Mouse (Mus musculus): ENCODE results near the gene Hist2h2ab. TPM values are rescaled to one million over a fixed set of nuclear protein-coding genes. Genes with fewer than 3 reads are reported as not detected.
"Not testable (repeated sequence)": the region's sequence is repeated elsewhere in the genome, so short reads cannot be mapped to it uniquely, and the experiment has no call there.

Hist2h2ab gene
- not detected in 2 replicates for polyA plus RNA-seq (2016; fragmentation: Nextera tagmentation; extraction: Ambion mirVana)

DNA sequence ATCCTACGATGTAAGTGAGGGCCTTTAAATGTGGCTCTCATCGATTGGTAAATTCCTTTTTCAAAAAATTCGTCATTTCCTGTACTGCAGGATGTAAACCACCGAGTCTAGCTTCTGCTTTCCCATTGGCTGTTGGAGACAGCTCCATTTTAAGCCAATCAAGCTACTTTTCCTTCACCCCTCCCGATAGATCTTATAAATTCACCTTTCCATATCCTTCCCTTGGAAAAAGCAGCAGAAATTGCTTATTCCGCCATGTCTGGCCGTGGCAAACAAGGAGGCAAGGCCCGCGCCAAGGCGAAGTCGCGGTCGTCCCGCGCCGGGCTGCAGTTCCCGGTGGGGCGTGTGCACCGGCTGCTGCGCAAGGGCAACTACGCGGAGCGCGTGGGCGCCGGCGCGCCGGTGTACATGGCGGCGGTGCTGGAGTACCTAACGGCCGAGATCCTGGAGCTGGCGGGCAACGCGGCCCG, at the start of gene Hist2h2ab, which contains the start of gene Bola1:
Gene Hist2h2ab, plus strand, starts transcription at position 205 of the 470 bp plus-strand sequence.
Gene Bola1, minus strand, starts transcription at position 49 of the 470 bp plus-strand sequence.
- Histone ChIP-seq H3K4me1 (peaks cover 23% of the 10 kb centered on the region), H3K27ac (peak within 1 kb of the TSS; percentile 98), H3K27me3 (no peaks in the 10 kb centered on the region), H3K36me3 (no peaks in the 10 kb centered on the region), H3K9me3 (replicated peaks) (no peaks in the 10 kb centered on the region), H3K4me2 (replicated peaks) (peak within 1 kb of the TSS; percentile 87), H3K4me3 (peak within 1 kb of the TSS; percentile 61), H3K9ac (peak within 1 kb of the TSS; percentile 79)
- ATAC-seq (ENCODE audit: low FRiP score): peak; percentile 93
- WGBS: under 1% methylated on average over 37 of the region's 37 CpGs

GRCm38 (mm10) chr3:96170276-96170675, 49.4 kb upstream of the Hist2h2ab start:
- Histone ChIP-seq H3K27me3 (no peaks in the 10 kb centered on the region), H3K36me3 (peaks cover 15% of the 10 kb centered on the region), H3K9ac (0 out of 2 replicates have a peak overlapping the region, but pooled peaks have one; percentile 2), H3K4me1 (peaks cover 35% of the 10 kb centered on the region), H3K27ac (no peak overlapping the region), H3K4me2 (replicated peaks) (no peak overlapping the region), H3K4me3 (no peak overlapping the region), H3K9me3 (replicated peaks) (no peaks in the 10 kb centered on the region)
- 85% methylated on average over 4 of the region's 4 CpGs for WGBS
- no peak for ATAC-seq (ENCODE audit: low FRiP score)

- ATAC-seq (ENCODE audit: low FRiP score): no peak
- Histone ChIP-seq H3K27ac (peak overlapping the region; percentile 99), H3K27me3 (no peaks in the 10 kb centered on the region), H3K36me3 (peaks cover 21% of the 10 kb centered on the region), H3K4me1 (peaks cover 35% of the 10 kb centered on the region), H3K4me2 (replicated peaks) (peak overlapping the region; percentile 97), H3K4me3 (peak overlapping the region; percentile 90), H3K9me3 (replicated peaks) (no peaks in the 10 kb centered on the region), H3K9ac (peak overlapping the region; percentile 90; the same call in 1 of the 2 replicates)
- 72% methylated on average over 10 of the region's 10 CpGs for WGBS
Observed at GRCm38 (mm10) chr3:96170976-96171545, 48.6 kb upstream of the Hist2h2ab start.

DNA sequence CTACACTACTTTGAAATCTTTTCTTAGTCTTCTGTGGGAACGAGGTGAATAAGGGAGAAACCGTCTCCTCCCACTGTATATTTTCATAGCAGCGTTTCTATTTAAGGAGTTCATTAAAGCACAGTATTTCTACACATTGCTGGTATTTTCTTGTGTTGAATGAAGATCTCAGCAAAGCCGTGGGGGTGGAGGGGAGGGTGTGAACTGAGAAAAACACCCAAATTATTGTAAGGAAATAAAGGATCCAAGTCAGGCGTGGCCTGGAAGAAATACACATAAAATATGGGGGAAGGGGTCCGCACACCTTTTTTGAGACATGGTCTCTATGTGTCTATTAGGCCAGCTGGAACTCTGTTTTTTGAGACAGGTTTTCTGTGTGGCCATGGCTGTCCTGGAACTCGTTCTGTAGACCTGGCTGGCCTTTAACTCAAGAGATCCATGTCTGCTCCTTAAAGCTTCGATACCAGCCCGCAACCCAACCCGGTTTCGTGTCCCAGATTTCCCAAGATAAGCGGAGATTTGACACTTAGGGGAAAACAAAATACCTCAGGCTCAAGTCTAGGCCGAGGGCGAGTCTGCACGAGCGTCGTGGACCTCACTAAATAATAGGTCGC, 48.0 kb upstream of the Hist2h2ab start:
- H3K36me3 ChIP-seq: peaks cover 27% of the 10 kb centered on the region
- ATAC-seq (ENCODE audit: low FRiP score): no peak

DNA sequence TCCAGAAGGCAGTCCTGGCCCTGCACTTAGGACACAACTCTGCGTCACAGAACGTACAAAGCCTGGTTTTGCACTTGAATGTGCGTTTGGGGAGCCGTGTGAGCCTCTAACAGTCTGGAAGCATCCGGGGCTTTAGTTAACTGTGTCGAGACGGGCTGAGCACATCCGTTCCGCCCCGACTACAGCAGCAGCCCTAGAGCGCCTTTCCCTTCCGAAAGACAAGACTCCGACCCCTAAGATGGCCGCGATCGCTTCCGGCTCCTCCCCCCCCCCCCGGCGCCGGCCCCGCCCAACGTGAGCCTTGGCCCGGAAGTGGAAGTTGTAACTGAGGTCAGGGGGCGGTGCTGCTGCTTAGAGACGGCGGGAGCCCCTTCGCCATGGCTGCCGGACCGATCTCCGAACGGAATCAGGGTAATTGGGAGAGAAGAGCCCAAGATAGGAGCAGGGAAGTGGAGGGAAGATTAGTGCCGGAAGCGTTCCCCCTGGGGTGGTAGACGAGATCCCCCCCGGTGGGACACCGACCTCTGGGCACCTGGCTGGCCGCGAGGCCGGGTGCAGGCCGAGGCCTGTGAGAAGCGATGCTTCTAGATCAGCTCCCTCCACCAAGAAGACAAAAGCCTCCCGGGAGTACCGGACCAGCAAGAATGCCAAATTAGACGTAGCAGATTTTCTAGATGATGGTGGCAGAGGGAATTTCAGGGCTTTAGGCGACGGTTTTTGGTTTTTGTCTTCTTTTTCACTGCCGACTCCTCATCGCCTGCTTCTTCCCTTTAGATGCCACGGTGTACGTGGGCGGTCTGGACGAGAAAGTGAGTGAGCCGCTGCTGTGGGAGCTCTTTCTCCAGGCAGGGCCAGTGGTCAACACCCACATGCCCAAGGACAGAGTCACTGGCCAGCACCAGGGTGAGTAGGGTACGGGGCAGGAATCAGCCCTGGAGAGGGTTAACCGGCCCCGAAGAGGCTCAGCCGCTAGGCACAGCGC, 47.2 kb upstream of the Hist2h2ab start, which contains the start of gene Sf3b4:
Gene Sf3b4, plus strand, starts transcription at position 136 of the 982 bp plus-strand sequence.
- peaks cover 35% of the 10 kb centered on the region for H3K4me1 ChIP-seq
- WGBS: 1% methylated on average over 58 of the region's 58 CpGs
- H3K36me3 ChIP-seq: peaks cover 33% of the 10 kb centered on the region
- peak; percentile 93 for ATAC-seq (ENCODE audit: low FRiP score)
- H3K9ac ChIP-seq: peak within 1 kb of the TSS; percentile 90
- H3K4me3 ChIP-seq: peak within 1 kb of the TSS; percentile 90
- no peaks in the 10 kb centered on the region for H3K9me3 ChIP-seq (replicated peaks)
- H3K27ac ChIP-seq: peak within 1 kb of the TSS; percentile 99
- no peaks in the 10 kb centered on the region for H3K27me3 ChIP-seq
- H3K4me2 ChIP-seq (replicated peaks): peak within 1 kb of the TSS; percentile 97

More for the DNA sequence above, 48.0 kb upstream of the Hist2h2ab start:
- peak overlapping the region; percentile 97 for H3K4me2 ChIP-seq (replicated peaks)
- peak overlapping the region; percentile 99 for H3K27ac ChIP-seq
- peak overlapping the region; percentile 90 for H3K4me3 ChIP-seq
- H3K9ac ChIP-seq: peak overlapping the region; percentile 90
- peaks cover 35% of the 10 kb centered on the region for H3K4me1 ChIP-seq
- 25% methylated on average over 18 of the region's 18 CpGs for WGBS
- no peaks in the 10 kb centered on the region for H3K27me3 ChIP-seq
- H3K9me3 ChIP-seq (replicated peaks): no peaks in the 10 kb centered on the region

DNA sequence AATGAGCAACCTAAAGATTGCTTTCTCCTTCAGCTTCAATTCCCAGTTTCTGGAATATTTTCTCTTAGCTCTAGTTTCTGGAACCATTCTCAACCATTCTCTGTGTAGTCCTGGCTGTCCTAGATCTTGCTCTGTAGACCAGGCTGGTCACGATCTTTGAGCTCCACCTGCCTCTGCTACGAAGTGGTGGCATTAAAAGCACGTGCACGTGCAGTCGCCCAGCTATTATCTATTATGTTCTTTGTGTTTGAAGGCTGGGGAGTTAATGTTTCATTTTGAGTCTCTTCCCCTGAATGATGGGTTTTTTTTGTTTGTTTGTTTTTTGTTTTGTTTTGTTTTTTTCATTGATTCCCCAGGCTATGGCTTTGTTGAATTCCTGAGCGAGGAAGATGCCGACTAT, 46.5 kb upstream of the Hist2h2ab start:
- Histone ChIP-seq H3K4me2 (replicated peaks) (peak overlapping the region; percentile 97), H3K4me3 (peak overlapping the region; percentile 90), H3K9me3 (replicated peaks) (no peaks in the 10 kb centered on the region), H3K36me3 (peaks cover 40% of the 10 kb centered on the region), H3K27me3 (no peaks in the 10 kb centered on the region), H3K4me1 (peaks cover 35% of the 10 kb centered on the region), H3K27ac (no peak overlapping the region), H3K9ac (peak overlapping the region; percentile 90)
- WGBS: 44% methylated on average over 7 of the region's 7 CpGs
- ATAC-seq (ENCODE audit: low FRiP score): no peak

DNA sequence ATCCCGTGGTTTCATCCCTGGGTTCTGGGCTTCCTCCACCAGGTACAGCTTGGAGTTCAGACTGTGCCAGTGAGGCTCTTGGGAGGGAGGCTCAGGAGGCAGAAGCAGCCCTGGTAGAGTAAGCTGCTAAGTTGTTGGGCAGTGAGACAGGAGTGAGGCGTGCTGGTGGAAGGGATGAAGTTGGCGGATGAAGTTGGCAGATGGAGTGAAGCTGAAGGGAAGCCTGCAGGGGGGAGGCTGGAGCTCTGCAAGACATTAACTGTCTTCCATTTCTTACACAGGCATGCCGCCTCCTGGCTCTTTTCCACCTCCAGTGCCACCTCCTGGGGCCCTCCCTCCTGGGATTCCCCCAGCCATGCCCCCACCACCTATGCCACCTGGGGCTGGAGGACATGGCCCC, 45.6 kb upstream of the Hist2h2ab start:
- not testable (repeated sequence) for H3K9ac ChIP-seq; H3K9me3 ChIP-seq (replicated peaks); ATAC-seq (ENCODE audit: low FRiP score); H3K27me3 ChIP-seq; H3K27ac ChIP-seq; H3K4me3 ChIP-seq
- 87% methylated on average over 4 of the region's 4 CpGs for WGBS
- Histone ChIP-seq H3K36me3 (peaks cover 48% of the 10 kb centered on the region), H3K4me2 (replicated peaks) (0 out of 2 replicates have a peak overlapping the region, but pooled peaks have one; percentile 5), H3K4me1 (peaks cover 35% of the 10 kb centered on the region)

DNA sequence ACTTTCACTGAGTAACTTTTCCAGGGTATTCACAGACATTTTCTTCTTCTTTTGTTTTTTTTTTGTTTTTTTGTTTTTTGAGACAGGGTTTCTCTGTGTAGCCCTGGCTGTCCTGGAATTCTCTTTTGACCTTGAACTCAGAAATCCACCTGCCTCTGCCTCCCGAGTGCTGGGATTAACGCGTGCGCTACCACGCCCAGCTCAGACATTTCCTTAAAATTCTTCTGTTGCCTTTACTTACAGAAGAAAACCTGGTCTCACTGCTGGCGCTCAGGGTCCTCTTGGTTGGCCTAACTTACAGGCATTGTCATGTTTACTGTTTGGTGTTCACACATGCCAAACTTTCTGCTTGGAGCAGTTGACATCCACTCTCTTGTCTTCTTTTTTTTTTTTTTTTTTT, 44.4 kb upstream of the Hist2h2ab start:
- 96% methylated on average over 6 of the region's 6 CpGs for WGBS
- Histone ChIP-seq H3K4me2 (replicated peaks) (no peak overlapping the region), H3K27ac (no peak overlapping the region), H3K36me3 (peaks cover 48% of the 10 kb centered on the region), H3K27me3 (no peaks in the 10 kb centered on the region), H3K4me3 (no peak overlapping the region), H3K4me1 (peaks cover 32% of the 10 kb centered on the region), H3K9ac (no peak overlapping the region), H3K9me3 (replicated peaks) (no peaks in the 10 kb centered on the region)
- no peak for ATAC-seq (ENCODE audit: low FRiP score)

DNA sequence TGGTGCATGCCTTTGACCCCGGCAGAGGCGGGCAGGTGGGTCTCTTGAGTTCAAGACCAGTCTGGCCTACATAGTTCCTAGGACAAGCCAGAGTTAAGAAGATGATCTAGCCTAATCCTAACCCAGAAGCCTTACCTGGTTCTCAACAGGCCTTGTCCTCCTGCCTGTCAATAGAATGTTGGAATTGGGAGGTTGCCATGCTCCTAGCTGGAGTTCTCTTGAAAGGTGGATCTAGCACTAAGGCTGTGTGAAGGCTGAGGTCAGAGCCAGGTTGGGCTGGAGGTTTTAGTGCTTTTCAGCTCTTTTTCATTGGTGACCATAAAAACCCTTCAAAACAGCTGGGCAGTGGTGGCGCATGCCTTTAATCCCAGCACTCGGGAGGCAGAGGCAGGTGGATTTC, 41.2 kb upstream of the Hist2h2ab start:
- H3K4me2 ChIP-seq (replicated peaks): no peak overlapping the region
- no peak for ATAC-seq (ENCODE audit: low FRiP score)
- H3K27me3 ChIP-seq: no peaks in the 10 kb centered on the region
- peaks cover 48% of the 10 kb centered on the region for H3K36me3 ChIP-seq
- no peaks in the 10 kb centered on the region for H3K9me3 ChIP-seq (replicated peaks)
- H3K9ac ChIP-seq: no peak overlapping the region
- 95% methylated on average over 4 of the region's 4 CpGs for WGBS
- H3K4me1 ChIP-seq: peaks cover 29% of the 10 kb centered on the region
- H3K4me3 ChIP-seq: no peak overlapping the region
- no peak overlapping the region for H3K27ac ChIP-seq

DNA sequence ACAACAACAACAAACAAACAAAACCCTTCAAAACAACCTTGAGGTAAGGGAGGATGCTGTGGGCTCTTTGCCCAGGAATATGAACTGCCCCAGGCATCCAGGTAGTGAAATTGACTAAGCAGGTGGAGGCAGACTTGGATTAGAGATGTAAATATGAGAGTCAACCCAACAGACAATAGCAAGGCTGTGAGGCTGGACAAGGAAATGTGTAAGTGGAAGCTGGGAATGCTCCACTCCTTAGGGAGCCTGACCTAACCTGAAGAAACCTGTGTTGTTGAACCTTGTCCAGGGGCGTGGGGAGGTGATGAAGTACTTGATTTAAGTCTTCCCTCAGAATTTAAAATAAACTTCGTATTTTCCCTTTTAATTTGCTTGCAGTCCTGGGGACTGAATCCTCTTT, 40.8 kb upstream of the Hist2h2ab start:
- Histone ChIP-seq H3K4me1 (peaks cover 25% of the 10 kb centered on the region), H3K27ac (no peak overlapping the region), H3K4me3 (no peak overlapping the region), H3K27me3 (no peaks in the 10 kb centered on the region), H3K9me3 (replicated peaks) (no peaks in the 10 kb centered on the region), H3K36me3 (peaks cover 47% of the 10 kb centered on the region), H3K9ac (no peak overlapping the region), H3K4me2 (replicated peaks) (no peak overlapping the region)
- ATAC-seq (ENCODE audit: low FRiP score): no peak
- 88% methylated on average over 2 of the region's 2 CpGs for WGBS

GRCm38 (mm10) chr3:96179531-96179930, 40.1 kb upstream of the Hist2h2ab start:
- Histone ChIP-seq H3K4me3 (no peak overlapping the region), H3K4me1 (peaks cover 20% of the 10 kb centered on the region), H3K9me3 (replicated peaks) (no peaks in the 10 kb centered on the region), H3K27ac (no peak overlapping the region), H3K9ac (no peak overlapping the region), H3K4me2 (replicated peaks) (no peak overlapping the region), H3K27me3 (no peaks in the 10 kb centered on the region), H3K36me3 (peaks cover 41% of the 10 kb centered on the region)
- ATAC-seq (ENCODE audit: low FRiP score): no peak
- WGBS: 67% methylated on average over 4 of the region's 4 CpGs

All from hindbrain, embryonic 12.5 days (tissue).